9 mouse cellular contexts compared by ENCODE assay signal in genomic region chr6:60201548-60201947, GRCm38 (mm10).
DNase-seq lines count a peak whose midpoint lies in the region; ATAC-seq and TF ChIP-seq lines count a peak whose summit lies in the region.
"Had no signal": no experiment of that assay in that cellular context is flagged by ENCODE, and none has a peak within 500 bp of the region (broad histone marks: within the 10 kb centered on the region; RNA-seq: fewer than 3 reads in every experiment).

No protein-coding gene starts in this region.

- no peaks in the 10 kb centered on the region for H3K4me1 ChIP-seq in hindbrain, embryonic 14.5 days (replicated peaks; ENCODE audit: control insufficient read depth, insufficient read depth, low read length)
- H3K4me1 ChIP-seq in hindbrain, embryonic 13.5 days (replicated peaks), result no peaks in the 10 kb centered on the region
- H3K4me1 ChIP-seq: limb, embryonic 13.5 days had no signal

- no peak overlapping the region for H3K4me2 ChIP-seq in hindbrain, embryonic 14.5 days (replicated peaks)
- no peak overlapping the region for H3K4me2 ChIP-seq in hindbrain, embryonic 13.5 days
- H3K4me2 ChIP-seq: limb, embryonic 13.5 days had no signal

- no peak overlapping the region for H3ac ChIP-seq in C2C12 (ENCODE audit: control insufficient read depth, insufficient read length, low read depth)

- TF ChIP-seq CTCF in C2C12 (IDR thresholded peaks at IDR 0.05; ENCODE audit: control insufficient read depth, insufficient read depth, insufficient read length) (peak; percentile 35), Patski (IDR thresholded peaks at IDR 0.05) (peak; percentile 53)

- ATAC-seq in hindbrain, embryonic 14.5 days (ENCODE audit: low FRiP score), result no peak
- ATAC-seq in hindbrain, embryonic 13.5 days (ENCODE audit: low FRiP score), result no peak
- ATAC-seq in Patski, result no peak
- no peak for ATAC-seq in activated CD4-positive, CD25-positive, alpha-beta regulatory T cell, adult 4 months

- no peaks in the 10 kb centered on the region for H3K36me3 ChIP-seq in hindbrain, embryonic 14.5 days (replicated peaks; ENCODE audit: control insufficient read depth, insufficient read depth)
- no peaks in the 10 kb centered on the region for H3K36me3 ChIP-seq in hindbrain, embryonic 13.5 days
- H3K36me3 ChIP-seq in C2C12 (ENCODE audit: control insufficient read depth, insufficient read depth), result no peaks in the 10 kb centered on the region
- H3K36me3 ChIP-seq: limb, embryonic 13.5 days had no signal

- no peaks in the 10 kb centered on the region for H3K27me3 ChIP-seq in hindbrain, embryonic 14.5 days (ENCODE audit: control insufficient read depth, insufficient read depth, low read length)
- no peaks in the 10 kb centered on the region for H3K27me3 ChIP-seq in hindbrain, embryonic 13.5 days
- H3K27me3 ChIP-seq in C2C12 (ENCODE audit: control insufficient read depth, insufficient read depth, insufficient read length) (no peaks in the 10 kb centered on the region), Patski (no peaks in the 10 kb centered on the region)
- H3K27me3 ChIP-seq: limb, embryonic 13.5 days had no signal

- 73% methylated on average over 10 of the region's 10 CpGs for WGBS in hindbrain, embryonic 14.5 days
- WGBS in hindbrain, embryonic 13.5 days, result 79% methylated on average over 10 of the region's 10 CpGs

- H3K9me3 ChIP-seq in hindbrain, embryonic 14.5 days (ENCODE audit: control insufficient read depth, low read length), result 0 out of 2 replicates have a peak, but pooled peaks cover 7% of the 10 kb centered on the region
- peaks cover 7% of the 10 kb centered on the region for H3K9me3 ChIP-seq in hindbrain, embryonic 13.5 days

- no peak overlapping the region for H3K4me3 ChIP-seq in hindbrain, embryonic 14.5 days (replicated peaks; ENCODE audit: low read length)
- H3K4me3 ChIP-seq in hindbrain, embryonic 13.5 days, result no peak overlapping the region
- no peak overlapping the region for H3K4me3 ChIP-seq in C2C12 (ENCODE audit: insufficient read depth, poor library complexity, severe bottlenecking)
- H3K4me3 ChIP-seq: limb, embryonic 13.5 days had no signal

- H3K9ac ChIP-seq in hindbrain, embryonic 14.5 days, result no peak overlapping the region
- H3K9ac ChIP-seq in hindbrain, embryonic 13.5 days, result no peak overlapping the region
- H3K9ac ChIP-seq: limb, embryonic 13.5 days had no signal

- CTCF ChIA-PET in Patski (lab: Charles Lee), result no interaction called here

- no peaks in the 10 kb centered on the region for H3K79me3 ChIP-seq in C2C12 (ENCODE audit: low read depth)

- in situ Hi-C loops in Patski (cut with MboI; ENCODE audit: low pct_unique_long_range_greater_than_20kb), result loop anchor here (25.0 kb wide), 1 partner anchor 689 kb away; no protein-coding TSS in a partner anchor

- no peaks in the 10 kb centered on the region for H3K79me2 ChIP-seq in C2C12 (ENCODE audit: control insufficient read depth, insufficient read depth)

- peak; percentile 46 for DNase-seq in hindbrain, embryonic 14.5 days (ENCODE audit: low spot score)
- DNase-seq in Patski (ENCODE audit: low read depth, low spot score), result no peak
- DNase-seq in frontal cortex, postnatal 25 days (ENCODE audit: low spot score in 2 of 2), result peak; percentile 4 to 6
- DNase-seq in mesoderm, embryonic 11.5 days (ENCODE audit: low read depth, low spot score), result peak; percentile 71
- DNase-seq in T-cell, adult 2 months (ENCODE audit: low spot score), result no peak

- POLR2A ChIA-PET in Patski (lab: Charles Lee), result no interaction called here

- H3K27ac ChIP-seq in hindbrain, embryonic 14.5 days, result no peak overlapping the region
- no peak overlapping the region for H3K27ac ChIP-seq in hindbrain, embryonic 13.5 days
- H3K27ac ChIP-seq: limb, embryonic 13.5 days had no signal

TF ChIP-seq in C2C12, 6 proteins besides CTCF, POLR2A, EP300 and RAD21:
- TF ChIP-seq MYOG (IDR thresholded peaks at IDR 0.05; ENCODE audit: control insufficient read depth, extremely low read depth, insufficient read length), result no peak
- TF ChIP-seq CEBPB (IDR thresholded peaks at IDR 0.05; ENCODE audit: low read depth), result no peak
- no peak for TF ChIP-seq MYOD1 (IDR thresholded peaks at IDR 0.05; ENCODE audit: control insufficient read depth, insufficient read length, low read depth)
- TF ChIP-seq FOSL1 (IDR thresholded peaks at IDR 0.05; ENCODE audit: insufficient read depth, low read length, poor library complexity, severe bottlenecking), result no peak
- no peak for TF ChIP-seq USF1 (IDR thresholded peaks at IDR 0.05; ENCODE audit: low read depth)
- no peak for TF ChIP-seq MAX (IDR thresholded peaks at IDR 0.05)

Comparison
In these comparisons a context has a peak if more than half of its experiments do, and no peak if none do; other contexts are left out.
1. DNase-seq: peak in hindbrain, embryonic 14.5 days (single experiment), frontal cortex, postnatal 25 days (2 of 2) and mesoderm, embryonic 11.5 days (single experiment); none in Patski (single experiment) and T-cell, adult 2 months (single experiment).